Comparison of ENCODE assay signal across 12 mouse cellular contexts in genomic region chr13:55984772-55985171, GRCm38 (mm10).
"Had no signal": no experiment of that assay in that cellular context is flagged by ENCODE, and none has a peak within 500 bp of the region (broad histone marks: within the 10 kb centered on the region; RNA-seq: fewer than 3 reads in every experiment).

No protein-coding gene starts in this region.

- H3K4me3 ChIP-seq: intestine, embryonic 15.5 days; limb, embryonic 13.5 days; megakaryocyte, embryonic 14.5 days had no signal

- H3K9me3 ChIP-seq: intestine, embryonic 15.5 days; limb, embryonic 13.5 days; megakaryocyte, embryonic 14.5 days; midbrain, embryonic 12.5 days had no signal

- H3K4me2 ChIP-seq: intestine, embryonic 15.5 days; limb, embryonic 13.5 days had no signal

- ATAC-seq: intestine, embryonic 15.5 days had no signal

- DNase-seq: kidney, adult 18-20 months; kidney, postnatal 4 days; left cerebral cortex, postnatal 4 days; right cerebral cortex, postnatal 14 days; thymus, adult 2 months; thymus, postnatal 25 days had no signal

- H3K9ac ChIP-seq: intestine, embryonic 15.5 days; limb, embryonic 13.5 days; liver, embryonic 14.5 days; lung, embryonic 14.5 days had no signal

- H3K36me3 ChIP-seq: intestine, embryonic 15.5 days; limb, embryonic 13.5 days; midbrain, embryonic 12.5 days had no signal

- H3K27ac ChIP-seq: intestine, embryonic 15.5 days; limb, embryonic 13.5 days; liver, embryonic 14.5 days; midbrain, embryonic 12.5 days had no signal
